Mouse (Mus musculus) heart, postnatal 10 days (tissue): ENCODE measurements at regions not wholly inside any gene's neighbourhood (a gene's known extent, or its start where the extent isn't known, plus 50 kb on each side); places are given as distances from the start of the nearest gene placed in this dataset.
A peak's percentile ranks its signal among the peaks of the same experiment; 100 is the strongest.

Source experiments
- DNase-seq, 2 experiments: peaks; one replicate each; pipeline ENCODE4 v3.0.0; 2021
- intact Hi-C: fragments of 180-260 bp; cut with DNase I; formaldehyde crosslinking; loops from one replicate; pipeline ENCODE4 v1.15.1; 2025

DNA sequence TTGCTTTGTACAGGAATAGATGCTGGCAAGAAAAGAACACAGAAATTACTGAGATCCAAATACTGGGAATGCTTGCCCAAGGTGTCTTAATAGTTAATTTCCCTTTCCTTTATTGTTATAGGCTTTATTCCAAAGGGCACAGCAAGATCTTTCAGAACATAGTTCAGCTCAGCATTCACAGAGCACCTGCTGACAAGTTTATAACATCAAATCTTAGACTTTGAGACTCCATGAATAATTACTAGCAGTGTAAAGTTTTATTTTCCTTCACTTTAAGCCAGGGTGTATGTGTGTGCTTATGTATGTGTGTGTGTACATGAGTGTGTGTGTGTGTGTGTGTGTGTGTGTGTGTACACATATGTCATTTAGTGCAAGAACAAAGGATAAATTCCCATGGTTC is 999.8 kb upstream of the Crim1 start:
- no peak for DNase-seq
- intact Hi-C loops = no loop called here

DNA sequence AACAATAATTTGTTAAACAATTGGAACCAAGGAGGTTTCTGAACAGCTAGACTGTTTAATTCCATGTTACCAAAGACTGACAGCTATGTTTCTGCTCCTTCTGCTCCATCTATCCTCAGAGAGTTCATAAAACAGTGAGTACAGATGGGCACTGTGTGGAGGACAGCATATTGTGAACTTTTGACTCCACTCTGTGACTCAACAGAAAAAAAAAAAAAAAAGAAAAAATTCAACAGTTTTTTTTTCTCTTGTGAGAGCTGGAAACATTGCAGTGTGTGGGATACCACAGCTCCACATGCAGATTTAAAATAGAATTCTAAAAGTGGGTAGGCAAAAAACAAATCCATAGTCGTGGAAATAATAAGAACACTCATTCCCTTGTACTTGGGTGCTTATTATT is 999.4 kb upstream of the Crim1 start:
- no peak for DNase-seq
- intact Hi-C loops = no loop called here

DNA sequence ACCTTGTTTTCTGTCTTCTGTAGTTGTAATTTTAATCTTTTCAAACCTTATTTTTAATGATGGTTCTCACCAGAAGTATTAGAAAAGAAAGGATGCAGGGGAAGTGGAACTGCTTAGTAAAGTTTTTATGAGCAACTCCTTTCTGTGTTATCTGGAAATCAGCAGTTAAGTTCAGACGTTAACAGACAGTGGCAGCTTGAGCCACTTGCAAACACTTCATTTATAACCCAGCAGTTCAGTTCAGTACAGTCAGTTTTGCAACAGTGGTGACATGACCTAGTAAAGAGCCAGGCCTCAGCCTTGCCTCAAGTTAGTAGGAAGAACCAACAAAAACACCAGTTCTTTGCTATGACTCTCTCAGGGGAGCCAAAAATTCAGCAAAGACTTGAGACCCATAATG is 989.1 kb upstream of the Crim1 start:
- DNase-seq = no peak
- intact Hi-C loops = no loop called here

DNA sequence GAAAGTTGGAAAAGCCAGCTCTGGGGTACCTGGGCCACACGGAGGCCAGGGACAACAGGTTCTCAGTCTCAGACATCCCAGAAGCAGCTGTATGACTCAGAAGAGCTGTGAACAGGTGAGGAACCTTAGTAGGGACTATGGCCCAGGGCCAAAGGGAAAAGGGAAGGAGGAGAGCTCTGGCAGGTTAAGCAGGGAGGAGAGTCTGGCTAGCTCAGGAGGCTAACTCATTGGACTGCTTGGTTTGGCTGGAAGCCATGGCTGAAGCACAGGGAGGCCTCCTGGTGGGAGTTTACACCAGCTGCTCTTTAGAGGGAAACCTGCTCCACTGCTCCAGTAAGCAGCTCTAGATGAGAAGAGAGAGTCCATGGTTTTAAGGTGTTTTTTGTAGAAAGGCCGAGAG is 955.0 kb upstream of the Crim1 start:
- peak in 1 of 2 experiments; percentile 1 for DNase-seq
- intact Hi-C loops = no loop called here
